Mouse (Mus musculus) CH12.LX (cell line): ENCODE measurements around the gene Sox18. TPM values are rescaled to one million over a fixed set of nuclear protein-coding genes. Genes with fewer than 3 reads are reported as not detected.

Experiments
- DNase-seq: peaks from one replicate; pipeline ENCODE4 v3.0.0-alpha.2; 2013; ENCODE audit errors: extremely low read depth
- H3K27ac ChIP-seq: 2 replicates; pipeline ENCODE4 v1.5.1; 2012; ENCODE audit warnings: low read depth, mild to moderate bottlenecking, control low read depth, moderate library complexity; ENCODE audit not compliant: insufficient read depth
- H3K27me3 ChIP-seq: replicated peaks from 2 replicates; pipeline ENCODE3; 2012; ENCODE audit warnings: inconsistent platforms
- H3K36me3 ChIP-seq, 2 experiments: replicated peaks in 1 of 2; 2 replicates each; pipeline versions ENCODE3 to v1.6.1; 2012; ENCODE audit warnings: inconsistent platforms in 1 of 2, low read length in 1 of 2, mild to moderate bottlenecking in 1 of 2, mixed read lengths in 1 of 2, moderate library complexity in 1 of 2; ENCODE audit not compliant: control insufficient read depth in 1 of 2, insufficient read depth in 1 of 2
- H3K4me1 ChIP-seq, 2 experiments: 2 replicates each; pipeline ENCODE4 v1.6.1; 2012; ENCODE audit warnings: inconsistent platforms in 1 of 2, moderate library complexity in 1 of 2; ENCODE audit not compliant: insufficient read depth in 2 of 2, control insufficient read depth in 1 of 2
- H3K4me2 ChIP-seq: 2 replicates; pipeline ENCODE4 v1.6.1; 2012; ENCODE audit warnings: low read depth, mild to moderate bottlenecking, control low read depth; ENCODE audit not compliant: poor library complexity, insufficient read depth, severe bottlenecking
- H3K4me3 ChIP-seq, 3 experiments: fragments of 150-350 bp in 1 of 3; sonication (generic) in 1 of 3; replicated peaks in 1 of 3; 2 replicates each; pipeline versions ENCODE3 to v1.5.1; 2011 to 2012; ENCODE audit warnings: low read depth in 2 of 3, low read length in 2 of 3, mild to moderate bottlenecking in 2 of 3, moderate library complexity in 2 of 3, control low read depth in 1 of 3, improper control_type of control experiment in 1 of 3, inconsistent platforms in 1 of 3, mixed read lengths in 1 of 3; ENCODE audit not compliant: poor library complexity in 1 of 3
- H3K79me2 ChIP-seq: replicated peaks from 2 replicates; pipeline ENCODE4 v1.6.1; 2012; ENCODE audit warnings: mild to moderate bottlenecking, moderate library complexity; ENCODE audit not compliant: control insufficient read depth, poor library complexity, insufficient read depth, severe bottlenecking; ENCODE audit errors: extremely low read depth
- H3K9ac ChIP-seq: 2 replicates; pipeline ENCODE4 v1.6.1; 2012; ENCODE audit warnings: low read depth, mild to moderate bottlenecking, control low read depth, moderate library complexity; ENCODE audit not compliant: insufficient read depth
- H3K9me3 ChIP-seq: replicated peaks from 2 replicates; pipeline ENCODE3; 2012; ENCODE audit warnings: low read length, inconsistent platforms, mixed read lengths
- BHLHE40 ChIP-seq: IDR thresholded peaks from 2 replicates; pipeline ENCODE4 v1.6.1; 2011; ENCODE audit warnings: mild to moderate bottlenecking, low read depth, low read length, improper control_type of control experiment
- CHD2 ChIP-seq: IDR thresholded peaks from 2 replicates; pipeline ENCODE4 v1.6.1; 2011; ENCODE audit warnings: low read length, improper control_type of control experiment
- CTCF ChIP-seq, 2 experiments: IDR thresholded peaks in 1 of 2; conservative IDR thresholded peaks in 1 of 2; 2 replicates each; pipeline ENCODE4 v1.5.1; 2011 to 2012; ENCODE audit warnings: low read depth in 2 of 2, low read length in 2 of 2, improper control_type of control experiment in 1 of 2, inconsistent platforms in 1 of 2, mild to moderate bottlenecking in 1 of 2, moderate library complexity in 1 of 2
- E2F4 ChIP-seq: IDR thresholded peaks from 2 replicates; pipeline ENCODE4 v1.6.1; 2011; ENCODE audit warnings: low read depth, low read length, improper control_type of control experiment; ENCODE audit not compliant: insufficient replicate concordance
- ELF1 ChIP-seq: IDR thresholded peaks from 2 replicates; pipeline ENCODE4 v1.6.1; 2014; ENCODE audit warnings: low read depth, mild to moderate bottlenecking, inconsistent platforms, low read length, improper control_type of control experiment
- EP300 ChIP-seq: IDR thresholded peaks from 2 replicates; pipeline ENCODE4 v1.6.1; 2011; ENCODE audit warnings: low read length, improper control_type of control experiment
- ETS1 ChIP-seq: conservative IDR thresholded peaks from 2 replicates; pipeline ENCODE4 v1.6.1; 2012; ENCODE audit warnings: low read depth, mild to moderate bottlenecking, inconsistent platforms, low read length, improper control_type of control experiment, moderate library complexity
- HCFC1 ChIP-seq: IDR thresholded peaks from 2 replicates; pipeline ENCODE4 v1.6.1; 2012; ENCODE audit warnings: low read depth, mild to moderate bottlenecking, inconsistent platforms, low read length, improper control_type of control experiment
- IRF4 ChIP-seq: IDR thresholded peaks from 2 replicates; pipeline ENCODE4 v1.6.1; 2014; ENCODE audit warnings: low read depth, mild to moderate bottlenecking, inconsistent platforms, low read length, improper control_type of control experiment
- JUND ChIP-seq: conservative IDR thresholded peaks from 2 replicates; pipeline ENCODE4 v1.6.1; 2011; ENCODE audit warnings: low read depth, low read length, improper control_type of control experiment
- KAT2A ChIP-seq: IDR thresholded peaks from 2 replicates; pipeline ENCODE4 v1.6.1; 2012; ENCODE audit warnings: low read length, improper control_type of control experiment, inconsistent platforms; ENCODE audit not compliant: insufficient replicate concordance
- MAZ ChIP-seq: IDR thresholded peaks from 2 replicates; pipeline ENCODE4 v1.6.1; 2012; ENCODE audit warnings: low read depth, mild to moderate bottlenecking, inconsistent platforms, low read length, improper control_type of control experiment, moderate library complexity
- MEF2A ChIP-seq: IDR thresholded peaks from 2 replicates; pipeline ENCODE4 v1.6.1; 2014; ENCODE audit warnings: low read depth, mild to moderate bottlenecking, inconsistent platforms, low read length, improper control_type of control experiment, borderline replicate concordance
- MXI1 ChIP-seq: IDR thresholded peaks from 2 replicates; pipeline ENCODE4 v1.6.1; 2011; ENCODE audit warnings: mild to moderate bottlenecking, low read depth, low read length, improper control_type of control experiment
- MYC ChIP-seq: IDR thresholded peaks from 2 replicates; pipeline ENCODE4 v1.6.1; 2011; ENCODE audit warnings: low read depth, mild to moderate bottlenecking, improper control_type of control experiment, low read length
- NELFE ChIP-seq: IDR thresholded peaks from 2 replicates; pipeline ENCODE4 v1.6.1; 2011; ENCODE audit warnings: low read depth, low read length, improper control_type of control experiment
- NRF1 ChIP-seq: IDR thresholded peaks from 2 replicates; pipeline ENCODE4 v1.6.1; 2014; ENCODE audit warnings: low read depth, mild to moderate bottlenecking, inconsistent platforms, low read length, improper control_type of control experiment, moderate library complexity
- PAX5 ChIP-seq: IDR thresholded peaks from 2 replicates; pipeline ENCODE4 v1.6.1; 2012; ENCODE audit warnings: low read length, inconsistent platforms, mixed read lengths
- POLR2A ChIP-seq: IDR thresholded peaks from 2 replicates; pipeline ENCODE4 v1.6.1; 2011; ENCODE audit warnings: low read depth, mild to moderate bottlenecking, improper control_type of control experiment, low read length
- POLR2AphosphoS2 ChIP-seq: IDR thresholded peaks from 2 replicates; pipeline ENCODE4 v1.6.1; 2011; ENCODE audit warnings: low read depth, low read length, improper control_type of control experiment
- RCOR1 ChIP-seq: conservative IDR thresholded peaks from 2 replicates; pipeline ENCODE4 v1.6.1; 2012; ENCODE audit warnings: low read depth, mild to moderate bottlenecking, inconsistent platforms, low read length, improper control_type of control experiment
- SIN3A ChIP-seq: IDR thresholded peaks from 2 replicates; pipeline ENCODE4 v1.6.1; 2012; ENCODE audit warnings: low read length, improper control_type of control experiment, inconsistent platforms
- TCF12 ChIP-seq: IDR thresholded peaks from 2 replicates; pipeline ENCODE4 v1.6.1; 2014; ENCODE audit warnings: low read depth, mild to moderate bottlenecking, inconsistent platforms, low read length, improper control_type of control experiment
- USF1 ChIP-seq: IDR thresholded peaks from 2 replicates; pipeline ENCODE4 v1.6.1; 2014; ENCODE audit warnings: low read depth, mild to moderate bottlenecking, inconsistent platforms, low read length, improper control_type of control experiment
- ZC3H11A ChIP-seq: IDR thresholded peaks from 2 replicates; pipeline ENCODE4 v1.6.1; 2012; ENCODE audit warnings: low read depth, mild to moderate bottlenecking, inconsistent platforms, low read length, improper control_type of control experiment
- ZKSCAN1 ChIP-seq: IDR thresholded peaks from 2 replicates; pipeline ENCODE4 v1.6.1; 2012; ENCODE audit warnings: low read depth, inconsistent platforms, low read length, improper control_type of control experiment, borderline replicate concordance
- ZMIZ1 ChIP-seq: IDR thresholded peaks from 2 replicates; pipeline ENCODE4 v1.6.1; 2012; ENCODE audit warnings: low read depth, mild to moderate bottlenecking, inconsistent platforms, low read length, improper control_type of control experiment
- ZNF384 ChIP-seq: IDR thresholded peaks from 2 replicates; pipeline ENCODE4 v1.6.1; 2012; ENCODE audit warnings: low read depth, low read length, improper control_type of control experiment, inconsistent platforms
- dilution Hi-C: fragments of 300-500 bp; cut with MboI; formaldehyde crosslinking; loops from 2 replicates; pipeline ENCODE4 v1.14.3; 2020; ENCODE audit warnings: low sequenced_read_pairs; ENCODE audit not compliant: extremely low pct_unique_long_range_greater_than_20kb, extremely low pct_ligation_motif_present
- in situ Hi-C: fragments of 300-500 bp; cut with MboI; formaldehyde crosslinking; loops from 3 replicates; pipeline ENCODE4 v1.14.3; 2019; ENCODE audit warnings: low sequenced_read_pairs, low pct_ligation_motif_present, low pct_unique_long_range_greater_than_20kb, mixed read lengths
- polyA plus RNA-seq: library from polyadenylated mRNA; unstranded; fragments of >175 nt; gene quantifications from 2 replicates; pipeline ENCODE4 v1.2.1, GENCODE M21; 2012; ENCODE audit warnings: low read depth; ENCODE audit not compliant: insufficient read length
- total RNA-seq, 2 experiments: library from RNA; depleted of rRNA; stranded (reverse); fragments of 300-350 nt in 1 of 2; fragments of >200 nt in 1 of 2; gene quantifications; 2 replicates each; pipeline ENCODE4 v1.2.3; 2012 to 2014

Gene Sox18
- total and polyA plus RNA-seq, 3 experiments = not detected

DNA sequence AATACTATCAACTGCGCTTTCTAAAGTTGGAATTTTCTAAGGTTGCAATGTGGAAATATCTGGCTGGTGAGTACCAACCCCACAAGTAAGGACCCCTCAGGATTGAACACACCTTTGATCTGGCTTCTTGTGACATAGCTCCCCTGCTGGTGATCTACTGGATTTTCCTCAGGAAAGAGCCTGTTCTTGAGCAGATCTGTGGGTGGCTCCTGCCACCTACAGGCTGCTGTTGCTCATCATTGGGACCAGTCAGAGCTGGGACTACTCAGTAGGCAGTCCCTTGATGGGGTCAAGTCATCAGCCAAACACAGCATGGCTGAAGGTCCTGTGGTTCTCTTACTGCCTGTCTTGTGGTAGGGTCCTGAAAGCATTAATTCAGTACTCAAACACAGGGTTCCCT lies 7.3 kb upstream of the Sox18 start (continued):
- TF ChIP-seq MXI1 = peak; percentile 47; the same call in 1 of the 2 replicates
- TF ChIP-seq TCF12 = no peak
- TF ChIP-seq ZC3H11A = peak; percentile 12; the same call in 1 of the 2 replicates
- no peak for TF ChIP-seq E2F4
- TF ChIP-seq POLR2A = peak; percentile 47; the same call in 1 of the 2 replicates
- TF ChIP-seq ETS1 = no peak
- peak; percentile 36; the same call in 1 of the 2 replicates for TF ChIP-seq NRF1
- peak; percentile 61 for TF ChIP-seq ZNF384
- no peak for TF ChIP-seq POLR2AphosphoS2
- TF ChIP-seq, all 38 proteins: peak for 18

- peaks cover 21 to 46% of the 10 kb centered on the region in 2 experiments for H3K4me1 ChIP-seq
- H3K9ac ChIP-seq = no peak overlapping the region
- dilution Hi-C loops = no loop called here
- DNase-seq = no peak
- peaks cover 9% of the 10 kb centered on the region for H3K27me3 ChIP-seq
- H3K4me3 ChIP-seq = no peak overlapping the region
- no peak for TF ChIP-seq ELF1
- no peak for TF ChIP-seq KAT2A
- TF ChIP-seq TCF12 = no peak
- no peak for TF ChIP-seq ZMIZ1
- TF ChIP-seq MYC = no peak
- TF ChIP-seq MEF2A = no peak
- no peak for TF ChIP-seq BHLHE40
- TF ChIP-seq SIN3A = no peak
- H3K27ac ChIP-seq = no peak overlapping the region
- H3K36me3 ChIP-seq = no peaks in the 10 kb centered on the region
- H3K4me2 ChIP-seq = no peak overlapping the region
- H3K9me3 ChIP-seq = no peaks in the 10 kb centered on the region
- no peaks in the 10 kb centered on the region for H3K79me2 ChIP-seq
- in situ Hi-C loops = loop anchor here (5.0 kb wide), 1 partner anchor 35 kb away; no protein-coding TSS in a partner anchor
Measured at GRCm38 (mm10) chr2:181677755-181678098, 6.3 kb upstream of the Sox18 start.

DNA sequence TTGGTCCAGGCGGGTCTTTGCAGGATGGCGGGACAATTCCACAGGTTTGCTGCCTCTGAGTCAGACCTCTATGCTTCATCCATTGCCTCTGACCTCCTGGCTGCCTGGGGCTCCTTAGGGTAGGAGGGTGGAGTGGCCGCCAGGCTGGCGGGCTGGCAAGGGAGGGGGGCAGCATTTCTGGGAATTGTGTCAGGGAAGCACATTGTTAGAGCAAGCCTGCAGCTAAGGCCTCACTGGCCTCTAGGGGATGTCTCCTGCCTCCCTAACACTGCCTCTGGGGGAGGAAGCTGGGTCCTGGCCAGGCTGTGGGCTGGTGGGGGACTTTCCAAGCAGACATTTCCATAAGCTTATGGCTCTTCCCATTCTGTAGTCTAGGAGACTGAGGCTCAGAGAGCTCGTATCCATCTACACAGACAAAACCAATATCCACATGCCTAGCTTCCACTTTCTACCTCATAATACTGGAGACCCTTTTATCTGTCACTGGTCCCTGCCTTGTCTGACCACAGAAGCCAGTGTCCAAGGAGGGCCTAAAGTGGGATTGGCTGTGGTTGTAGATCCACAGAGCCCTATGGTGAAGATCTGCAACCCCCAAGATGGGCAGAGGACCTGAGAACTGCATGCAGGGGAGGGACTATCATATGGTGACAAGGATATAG lies 5.8 kb upstream of the Sox18 start:
- in situ Hi-C loops (loop anchor here (5.0 kb wide), 1 partner anchor 35 kb away; no protein-coding TSS in a partner anchor), dilution Hi-C loops (no loop called here)
- Histone ChIP-seq H3K27ac (no peak overlapping the region), H3K9me3 (no peaks in the 10 kb centered on the region), H3K36me3 (no peaks in the 10 kb centered on the region), H3K79me2 (no peaks in the 10 kb centered on the region), H3K4me1 (peaks cover 21 to 41% of the 10 kb centered on the region in 2 experiments), H3K27me3 (peaks cover 9% of the 10 kb centered on the region), H3K4me2 (no peak overlapping the region), H3K9ac (no peak overlapping the region), H3K4me3 (no peak overlapping the region)
- no peak for DNase-seq
- TF ChIP-seq IRF4 = no peak
- no peak for TF ChIP-seq NELFE
- TF ChIP-seq RCOR1 = no peak
- TF ChIP-seq ZMIZ1 = no peak
- no peak for TF ChIP-seq PAX5
- TF ChIP-seq CHD2 = no peak
- no peak for TF ChIP-seq ZKSCAN1
- no peak for TF ChIP-seq JUND
- no peak for TF ChIP-seq POLR2AphosphoS2
- no peak for TF ChIP-seq CTCF (conservative IDR thresholded peaks at IDR 0.05 in 1 of 2, IDR thresholded peaks at IDR 0.05 in 1 of 2; ENCODE audit: low read depth in 2 of 2, low read length in 2 of 2)
- TF ChIP-seq ELF1 = no peak
- no peak for TF ChIP-seq HCFC1
- no peak for TF ChIP-seq EP300
- TF ChIP-seq USF1 = no peak
- no peak for TF ChIP-seq MAZ
- TF ChIP-seq TCF12 = no peak
- no peak for TF ChIP-seq SIN3A
